Mouse (Mus musculus): ENCODE data around the gene Zfp780b.
"Not testable (repeated sequence)": the region's sequence is repeated elsewhere in the genome, so short reads cannot be mapped to it uniquely, and the experiment has no call there.

GRCm38 (mm10) chr7:27941869-27942268 is 37.1 kb downstream of the Zfp780b start:
- TF ChIP-seq POLR2A (IDR thresholded peaks at IDR 0.05; ENCODE audit: borderline replicate concordance, control insufficient read depth, low read depth, low read length); CTCF (IDR thresholded peaks at IDR 0.05; ENCODE audit: control insufficient read depth, insufficient read depth, low read length): not testable (repeated sequence)

Data from bone marrow, adult 2 months (tissue).